Mouse (Mus musculus) spleen, adult 2 months (tissue): ENCODE data around the gene Armcx1. TPM values are rescaled to one million over a fixed set of nuclear protein-coding genes. Genes with fewer than 3 reads are reported as not detected.
A peak's percentile ranks its signal among the peaks of the same experiment; 100 is the strongest.

Experiments used
- DNase-seq, 2 experiments: peaks; one replicate each; pipeline versions ENCODE4 v3.0.0 to v3.0.0-alpha.2; 2012 to 2021; ENCODE audit warnings: low spot score in 2 of 2, low read depth in 1 of 2
- H3K27ac ChIP-seq: fragments of 200-500 bp; 2 replicates; pipeline ENCODE4 v1.5.1; 2012; ENCODE audit warnings: low read length, inconsistent platforms; ENCODE audit not compliant: insufficient read depth
- H3K27me3 ChIP-seq: fragments of 200-500 bp; 2 replicates; pipeline ENCODE4 v1.6.1; 2012; ENCODE audit warnings: mild to moderate bottlenecking, moderate library complexity, low read length, inconsistent platforms; ENCODE audit not compliant: control insufficient read depth, insufficient read depth
- H3K36me3 ChIP-seq: fragments of 200-500 bp; 2 replicates; pipeline ENCODE4 v1.6.1; 2012; ENCODE audit warnings: mild to moderate bottlenecking, low read length, inconsistent platforms; ENCODE audit not compliant: control insufficient read depth, insufficient read depth
- H3K4me1 ChIP-seq: fragments of 200-500 bp; 2 replicates; pipeline ENCODE4 v1.6.1; 2011; ENCODE audit warnings: inconsistent platforms; ENCODE audit not compliant: control insufficient read depth, insufficient read depth, insufficient read length
- H3K4me3 ChIP-seq: fragments of 200-500 bp; 2 replicates; pipeline ENCODE4 v1.5.1; 2011; ENCODE audit warnings: mild to moderate bottlenecking, inconsistent platforms; ENCODE audit not compliant: insufficient read depth, insufficient read length; ENCODE audit errors: extremely low read depth
- CTCF ChIP-seq: fragments of 200-500 bp; IDR thresholded peaks from 2 replicates; pipeline ENCODE4 v1.5.1; 2011; ENCODE audit warnings: mild to moderate bottlenecking, inconsistent platforms; ENCODE audit not compliant: insufficient read depth, insufficient read length, insufficient replicate concordance; ENCODE audit errors: extremely low read depth
- POLR2A ChIP-seq: fragments of 200-500 bp; IDR thresholded peaks from 2 replicates; pipeline ENCODE4 v1.6.1; 2011; ENCODE audit warnings: low read depth, low read length, inconsistent platforms
- WGBS: fragments of 180-500 bp; shearing (Covaris S2); methylation state at CpG from one replicate; pipeline ENCODE4 v1.1.7; 2018; 5-methylcytosine and 5-hydroxymethylcytosine counted together
- polyA plus RNA-seq: library from polyadenylated mRNA; depleted of rRNA; stranded (reverse); fragments of >200 nt; gene quantifications from 2 replicates; pipeline ENCODE4 v1.2.3, GENCODE M21; 2012

Armcx1 gene
- polyA plus RNA-seq, 1 experiment, result 1.1 TPM

DNA sequence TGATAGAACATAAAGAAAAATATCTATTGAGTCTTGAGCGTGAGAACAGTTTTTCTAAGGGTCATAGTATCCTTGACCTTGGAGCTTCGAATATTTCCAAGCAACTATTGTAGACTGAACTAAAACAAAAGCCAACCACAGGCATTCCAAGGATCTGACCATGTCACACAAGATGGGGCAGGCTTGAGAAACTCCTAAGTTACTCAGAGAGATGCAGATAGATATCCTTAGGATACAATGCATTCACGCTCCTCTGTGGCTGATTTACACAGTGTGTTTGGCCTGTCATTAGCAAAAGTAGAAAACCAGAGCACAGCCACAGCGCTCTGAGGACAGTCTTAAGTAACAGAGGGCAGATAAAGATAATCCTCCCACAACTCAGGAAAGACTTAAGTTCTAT lies 21.4 kb downstream of the Armcx1 start:
- Histone ChIP-seq H3K27ac (no peak overlapping the region), H3K4me1 (no peaks in the 10 kb centered on the region), H3K36me3 (no peaks in the 10 kb centered on the region), H3K4me3 (no peak overlapping the region), H3K27me3 (no peaks in the 10 kb centered on the region)
- TF ChIP-seq CTCF, result no peak
- no peak for TF ChIP-seq POLR2A
- WGBS, result 82% methylated on average over 4 of the region's 4 CpGs
- no peak for DNase-seq

DNA sequence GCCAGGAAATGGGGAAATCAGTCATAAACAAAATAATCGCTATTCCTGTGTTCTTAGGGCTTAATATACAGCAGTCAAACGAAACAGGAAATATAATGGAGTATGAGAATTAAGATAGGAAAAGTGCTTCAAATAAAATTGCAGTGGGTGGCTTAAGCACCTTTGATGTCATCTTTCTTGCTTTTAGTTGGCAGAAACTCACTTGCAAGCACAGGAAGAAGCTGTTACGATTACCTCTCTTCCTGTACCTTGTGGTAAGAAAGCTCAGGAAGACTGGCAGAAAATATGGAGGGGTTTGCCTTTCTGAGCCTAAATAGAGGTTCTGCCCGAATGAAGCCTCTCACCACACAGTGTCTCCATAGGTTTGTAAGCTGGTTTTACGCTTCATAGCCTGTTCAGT lies 24.1 kb downstream of the Armcx1 start:
- H3K36me3 ChIP-seq, result no peaks in the 10 kb centered on the region
- H3K4me1 ChIP-seq, result no peaks in the 10 kb centered on the region
- no peak overlapping the region for H3K27ac ChIP-seq
- 37% methylated on average over 5 of the region's 5 CpGs for WGBS
- H3K27me3 ChIP-seq, result no peaks in the 10 kb centered on the region
- no peak for TF ChIP-seq POLR2A
- TF ChIP-seq CTCF, result no peak
- no peak for DNase-seq
- no peak overlapping the region for H3K4me3 ChIP-seq

DNA sequence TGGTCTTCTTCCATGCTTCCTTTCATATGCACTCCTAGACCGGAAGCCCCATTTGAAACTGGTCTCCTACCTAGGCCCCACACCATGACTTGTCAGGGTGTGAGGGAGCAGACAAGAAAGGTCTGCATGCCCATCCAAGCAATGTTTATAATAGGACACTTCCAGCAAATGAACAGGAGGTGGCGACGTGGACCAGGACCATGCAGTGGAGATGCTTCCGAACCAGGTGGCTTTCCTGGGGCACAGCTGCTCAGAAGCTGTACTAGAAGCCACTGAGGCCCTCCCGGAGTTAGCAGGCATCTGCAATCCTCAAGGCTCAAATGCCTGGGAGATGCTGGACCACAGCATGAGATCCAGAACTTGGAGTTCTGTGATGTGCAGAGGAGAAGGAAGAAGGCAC lies 28.7 kb downstream of the Armcx1 start:
- 35% methylated on average over 5 of the region's 5 CpGs for WGBS
- peak in 1 of 2 experiments; percentile 5 for DNase-seq
- no peak overlapping the region for H3K27ac ChIP-seq

GRCm38 (mm10) chrX:134750764-134751592 lies 33.2 kb downstream of the Armcx1 start, which contains the start of gene Armcx6:
TSS of gene Armcx6 (minus strand) at chrX:134751417.
- H3K27me3 ChIP-seq, result no peaks in the 10 kb centered on the region
- H3K36me3 ChIP-seq, result no peaks in the 10 kb centered on the region
- H3K4me1 ChIP-seq, result no peaks in the 10 kb centered on the region
- peak within 1 kb of the TSS; percentile 61 for H3K4me3 ChIP-seq
- peak; percentile 54 to 60 for DNase-seq
- WGBS, result 20% methylated on average over 36 of the region's 36 CpGs
- no peak within 1 kb of the TSS for H3K27ac ChIP-seq
- TF ChIP-seq CTCF (no peak), POLR2A (no peak)

More for the DNA sequence above, 28.7 kb downstream of the Armcx1 start:
- no peaks in the 10 kb centered on the region for H3K36me3 ChIP-seq
- no peaks in the 10 kb centered on the region for H3K4me1 ChIP-seq
- H3K4me3 ChIP-seq, result no peak overlapping the region
- TF ChIP-seq POLR2A (no peak), CTCF (peak; percentile 41; the same call in 1 of the 2 replicates)
- no peaks in the 10 kb centered on the region for H3K27me3 ChIP-seq

GRCm38 (mm10) chrX:134751910-134752309 lies 34.1 kb downstream of the Armcx1 start:
- Histone ChIP-seq H3K4me3 (no peak overlapping the region), H3K27ac (no peak overlapping the region), H3K36me3 (no peaks in the 10 kb centered on the region), H3K27me3 (no peaks in the 10 kb centered on the region), H3K4me1 (no peaks in the 10 kb centered on the region)
- WGBS, result 46% methylated on average over 2 of the region's 2 CpGs
- DNase-seq, result no peak
- TF ChIP-seq CTCF, result no peak
- TF ChIP-seq POLR2A, result no peak

DNA sequence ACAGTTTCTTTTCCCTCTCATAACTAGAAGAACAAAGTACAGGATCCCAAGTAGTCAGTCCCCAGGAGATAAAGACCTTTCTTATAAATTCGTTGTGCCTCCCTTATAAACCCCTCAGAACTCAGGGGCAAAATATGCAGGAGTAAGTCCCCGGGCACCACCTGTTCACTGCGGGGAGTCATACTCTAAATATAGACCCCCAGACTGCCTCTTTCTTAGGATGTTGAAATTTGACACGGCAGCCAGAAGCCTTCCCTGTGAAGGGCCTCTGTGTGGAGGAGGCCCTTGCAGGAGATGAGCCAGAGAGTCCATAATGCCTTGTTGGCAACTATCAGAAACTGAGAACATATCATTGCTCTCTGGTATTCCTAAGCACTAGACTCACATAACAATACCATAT lies 34.8 kb downstream of the Armcx1 start:
- no peaks in the 10 kb centered on the region for H3K27me3 ChIP-seq
- H3K4me3 ChIP-seq, result no peak overlapping the region
- no peaks in the 10 kb centered on the region for H3K36me3 ChIP-seq
- TF ChIP-seq CTCF (no peak), POLR2A (no peak)
- WGBS, result 52% methylated on average over 4 of the region's 4 CpGs
- no peaks in the 10 kb centered on the region for H3K4me1 ChIP-seq
- no peak overlapping the region for H3K27ac ChIP-seq
- DNase-seq, result no peak
